Mouse (Mus musculus): ENCODE results near the gene Cdkl2.

DNA sequence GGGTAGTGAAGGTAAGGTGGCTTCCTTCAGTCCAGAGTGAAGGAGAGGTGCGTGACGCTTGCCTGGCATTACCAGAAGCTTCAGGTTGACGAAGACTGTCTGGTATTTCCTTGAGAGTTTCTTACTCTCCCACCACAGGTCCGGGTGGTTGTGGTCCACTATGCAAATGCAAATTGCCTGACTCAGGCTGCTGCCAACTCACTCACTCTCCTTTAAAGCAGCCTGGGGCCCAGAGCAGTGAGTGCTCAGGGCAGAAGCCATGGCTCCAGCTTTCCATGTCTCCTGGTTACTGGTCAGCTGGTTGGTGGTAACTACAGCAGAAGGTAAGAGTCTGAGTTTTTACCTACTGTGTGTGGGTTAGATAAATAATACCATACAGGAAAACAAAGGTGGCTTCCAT, 56.4 kb downstream of the Cdkl2 start, which contains the start of gene Odaph:
- TF ChIP-seq CTCF (IDR thresholded peaks at IDR 0.05; ENCODE audit: insufficient read depth, low read length) (no peak), POLR2A (IDR thresholded peaks at IDR 0.05; ENCODE audit: borderline replicate concordance, extremely low read depth, low read depth, low read length) (no peak)
